Mouse (Mus musculus) CD4-positive, CD25-positive, alpha-beta regulatory T cell, adult 2 months (primary cell): ENCODE results near the gene RPS10-NUDT3.

Source experiments
- DNase-seq: peaks from one replicate; pipeline ENCODE4 v3.0.0-alpha.2; 2012; ENCODE audit warnings: low read depth, low spot score

RPS10-NUDT3 gene

DNA sequence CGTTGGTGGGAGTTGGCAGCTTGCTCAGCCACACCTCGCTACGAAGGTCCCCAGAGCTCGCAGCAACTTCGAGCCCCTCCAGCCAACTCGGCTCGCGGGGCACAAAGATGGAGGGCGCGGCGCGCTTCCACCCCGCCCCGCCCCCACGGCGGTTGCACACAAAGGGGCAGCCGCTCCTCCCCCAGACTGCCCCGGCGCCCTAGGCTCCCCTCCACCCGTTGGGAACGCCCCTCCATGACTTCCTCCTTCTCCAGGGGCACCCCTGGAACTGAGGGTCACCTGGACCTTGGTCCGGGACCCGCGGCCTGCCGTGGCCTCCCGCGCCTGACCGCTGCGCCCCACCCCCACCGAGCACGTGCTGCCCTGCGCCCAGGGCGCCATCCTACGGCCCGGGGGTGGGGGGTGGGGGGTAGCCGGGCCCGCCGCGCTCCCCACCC, 79.9 kb downstream of the RPS10-NUDT3 start:
- peak; percentile 60 for DNase-seq

- DNase-seq = no peak
These were observed 80.7 kb downstream of the RPS10-NUDT3 start for GRCm38 (mm10) chr17:27554062-27554960.

GRCm38 (mm10) chr17:27552215-27553201, 82.5 kb downstream of the RPS10-NUDT3 start:
- DNase-seq = no peak

- DNase-seq = no peak
These were observed 83.6 kb downstream of the RPS10-NUDT3 start for GRCm38 (mm10) chr17:27551393-27551940.

GRCm38 (mm10) chr17:27549234-27549633, 85.8 kb downstream of the RPS10-NUDT3 start:
- DNase-seq = no peak

- DNase-seq = no peak
These were observed 87.7 kb downstream of the RPS10-NUDT3 start for GRCm38 (mm10) chr17:27547253-27547868.

GRCm38 (mm10) chr17:27546574-27547085, 88.4 kb downstream of the RPS10-NUDT3 start:
- no peak for DNase-seq

DNA sequence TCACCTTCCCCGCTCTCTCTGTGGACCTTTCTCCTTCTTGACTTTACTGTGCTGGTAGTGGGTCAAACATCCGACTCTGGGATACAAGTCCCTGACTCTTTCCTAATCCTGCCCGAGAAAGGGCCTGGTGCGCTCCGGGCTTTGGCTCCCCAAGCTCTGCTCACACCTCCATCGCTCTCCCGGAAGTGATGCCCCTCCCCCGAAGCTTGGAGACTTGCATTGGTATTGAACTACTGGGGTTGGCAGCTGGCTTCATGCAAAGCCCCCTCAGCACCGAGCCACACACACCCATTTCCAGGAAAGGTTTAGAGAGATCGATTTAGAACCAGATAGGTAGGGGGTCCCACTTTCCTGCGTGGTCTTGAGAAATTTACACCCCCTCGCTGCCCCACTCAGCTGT, 89.0 kb downstream of the RPS10-NUDT3 start:
- no peak for DNase-seq

DNA sequence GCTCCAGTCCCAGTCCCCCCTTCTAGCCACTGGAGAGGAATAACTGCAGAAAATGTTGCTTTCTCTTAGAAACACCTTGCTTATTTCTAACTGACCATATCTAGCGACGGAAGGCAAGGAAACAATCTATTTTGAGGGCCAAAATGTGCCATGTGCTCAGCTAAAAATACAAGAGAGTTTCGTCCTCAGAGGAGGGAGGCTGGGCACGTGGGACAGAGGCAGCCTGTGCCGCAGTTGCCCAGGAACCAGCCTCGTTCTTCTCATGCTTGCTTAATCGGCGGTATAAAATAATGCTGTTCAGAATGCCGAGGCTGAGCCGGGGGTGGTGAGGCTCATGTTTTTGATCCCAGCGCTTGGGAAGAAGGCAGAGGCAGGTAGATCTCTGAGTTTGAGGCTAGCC, 90.5 kb downstream of the RPS10-NUDT3 start:
- no peak for DNase-seq

DNA sequence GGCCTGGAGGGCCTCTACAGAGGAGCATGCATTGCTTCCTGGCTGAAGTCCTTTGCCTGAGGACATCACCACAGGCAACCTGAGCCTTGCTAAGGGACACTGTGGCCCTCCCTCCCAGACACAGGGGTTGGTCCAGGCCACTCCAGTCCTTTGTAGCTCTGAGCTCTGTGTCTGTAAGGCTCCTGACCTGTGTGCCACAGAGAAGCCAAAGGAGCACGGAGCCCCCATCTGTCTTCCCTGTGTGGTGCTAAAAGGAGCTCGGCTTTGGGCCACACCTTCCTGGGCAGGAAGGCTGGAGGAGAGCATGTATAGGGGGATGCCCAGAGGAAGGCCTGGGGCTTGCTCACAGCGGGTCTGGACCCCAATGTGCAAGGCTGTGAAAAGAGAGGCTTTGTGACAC, 93.0 kb downstream of the RPS10-NUDT3 start:
- DNase-seq = no peak

GRCm38 (mm10) chr17:27541261-27541660, 93.8 kb downstream of the RPS10-NUDT3 start:
- no peak for DNase-seq

GRCm38 (mm10) chr17:27534718-27535117, 100.3 kb downstream of the RPS10-NUDT3 start:
- DNase-seq = peak; percentile 92

GRCm38 (mm10) chr17:27533354-27533753, 101.7 kb downstream of the RPS10-NUDT3 start:
- peak; percentile 51 for DNase-seq

GRCm38 (mm10) chr17:27532095-27532494, 102.9 kb downstream of the RPS10-NUDT3 start:
- DNase-seq = no peak
